Mouse (Mus musculus) CD4-positive naive resting alpha-beta T cell, adult 76 days (primary cell): ENCODE measurements around the gene Safb. TPM values are rescaled to one million over a fixed set of nuclear protein-coding genes. Genes with fewer than 3 reads are reported as not detected.

ENCODE experiments used
- total RNA-seq: library from RNA; stranded (reverse); gene quantifications from one replicate; pipeline ENCODE4 v1.2.4, GENCODE M21; 2023

The Safb gene
- total RNA-seq, result 329 TPM

GRCm38 (mm10) chr17:56584257-56585130 is at the start of gene Safb, which contains the start of gene Safb2:
Gene Safb (plus strand): TSS chr17:56584825.
Gene Safb2 (minus strand): TSS chr17:56584585.

GRCm38 (mm10) chr17:56554122-56554551 is 30.5 kb upstream of the Safb start, which contains the start of gene Gm20219:
Gene Gm20219 (minus strand): TSS chr17:56554387.

GRCm38 (mm10) chr17:56609452-56610171 is 25.0 kb downstream of the Safb start, which contains the start of gene 2410015M20Rik:
Gene 2410015M20Rik (minus strand): TSS chr17:56609771.

GRCm38 (mm10) chr17:56613236-56613844 is 28.7 kb downstream of the Safb start, which contains the start of gene Rpl36:
Gene Rpl36 (plus strand): TSS chr17:56613416.

GRCm38 (mm10) chr17:56626754-56627470 is 42.3 kb downstream of the Safb start, which contains the start of gene Lonp1:
Gene Lonp1 (minus strand): TSS chr17:56626887.

GRCm38 (mm10) chr17:56627530-56628277 is 43.1 kb downstream of the Safb start, which contains the start of gene Catsperd:
Gene Catsperd (plus strand): TSS chr17:56628143.

Other genes starting within 250 kb of the Safb start
- 14.9 TPM for gene Ptprs, start 108.3 kb upstream of the Safb start, total RNA-seq
- gene Znrf4, start 72.4 kb upstream of the Safb start, total RNA-seq, result not detected
- 9.5 TPM for gene Gm20219, start 30.4 kb upstream of the Safb start, total RNA-seq
- 498 TPM for gene Safb2, start 240 bp upstream of the Safb start, total RNA-seq
- gene 2410015M20Rik, start 24.9 kb downstream of the Safb start, total RNA-seq, result 88.1 TPM
- 1,881 TPM for gene Rpl36, start 28.6 kb downstream of the Safb start, total RNA-seq
- gene Lonp1, start 42.1 kb downstream of the Safb start, total RNA-seq, result 53.2 TPM
- 0.64 TPM for gene Catsperd, start 43.3 kb downstream of the Safb start, total RNA-seq
- 105 TPM for gene Ranbp3, start 88.5 kb downstream of the Safb start, total RNA-seq
- gene Ndufa11, start 132.9 kb downstream of the Safb start, total RNA-seq, result 40.0 TPM
- 9.0 TPM for gene Vmac, start 133.2 kb downstream of the Safb start, total RNA-seq
- gene Nrtn, start 172.7 kb downstream of the Safb start, total RNA-seq, result not detected
- gene Dus3l, start 179.9 kb downstream of the Safb start, total RNA-seq, result 54.3 TPM
- 0.70 TPM for gene Prr22, start 185.4 kb downstream of the Safb start, total RNA-seq
- 11.5 TPM for gene Rfx2, start 246.2 kb downstream of the Safb start, total RNA-seq